Mouse (Mus musculus): ENCODE data around the gene Hsf2.
"Not testable (repeated sequence)": the region's sequence is repeated elsewhere in the genome, so short reads cannot be mapped to it uniquely, and the experiment has no call there.

Hsf2 gene

GRCm38 (mm10) chr10:57532218-57533101 is 46.3 kb downstream of the Hsf2 start, which contains the start of gene Serinc1:
TSS of gene Serinc1 (minus strand) at chr10:57532530.
- DNase-seq (ENCODE audit: low read depth, low spot score), result peak; percentile 94

- not testable (repeated sequence) for DNase-seq (ENCODE audit: low read depth, low spot score)
Measured at GRCm38 (mm10) chr10:57543890-57544289, 57.7 kb downstream of the Hsf2 start.

GRCm38 (mm10) chr10:57549631-57550030 is 63.4 kb downstream of the Hsf2 start:
- no peak for DNase-seq (ENCODE audit: low read depth, low spot score)

GRCm38 (mm10) chr10:57553719-57554118 is 67.5 kb downstream of the Hsf2 start:
- no peak for DNase-seq (ENCODE audit: low read depth, low spot score)

- no peak for DNase-seq (ENCODE audit: low read depth, low spot score)
Measured at GRCm38 (mm10) chr10:57557597-57557996, 71.4 kb downstream of the Hsf2 start.

Measured in skeletal muscle tissue, adult 2 months (tissue).